Mouse (Mus musculus) intestine, embryonic 15.5 days (tissue): ENCODE results near the gene Rab11fip4. TPM values are rescaled to one million over a fixed set of nuclear protein-coding genes. Genes with fewer than 3 reads are reported as not detected.
A peak's percentile ranks its signal among the peaks of the same experiment; 100 is the strongest.

Experiments
- ATAC-seq: fragments of 200-750 bp; cut with Nextera tagmentation; 2 replicates; pipeline ENCODE4 v1.8.0; 2017; ENCODE audit warnings: moderate TSS enrichment, moderate library complexity
- H3K27ac ChIP-seq: fragments of 300-500 bp; sonication (generic); 2 replicates; pipeline ENCODE4 v1.5.1; 2015; ENCODE audit warnings: mild to moderate bottlenecking, inconsistent platforms
- H3K27me3 ChIP-seq: fragments of 300-500 bp; sonication (generic); replicated peaks from 2 replicates; pipeline ENCODE4 v1.6.1; 2015; ENCODE audit warnings: inconsistent platforms
- H3K36me3 ChIP-seq: fragments of 300-500 bp; sonication (generic); 2 replicates; pipeline ENCODE4 v1.6.1; 2015; ENCODE audit warnings: inconsistent platforms
- H3K4me1 ChIP-seq: fragments of 300-500 bp; sonication (generic); replicated peaks from 2 replicates; pipeline ENCODE4 v1.6.1; 2015; ENCODE audit warnings: inconsistent platforms
- H3K4me2 ChIP-seq: fragments of 300-500 bp; sonication (generic); replicated peaks from 2 replicates; pipeline ENCODE4 v1.6.1; 2015; ENCODE audit warnings: mild to moderate bottlenecking, inconsistent platforms
- H3K4me3 ChIP-seq: fragments of 300-500 bp; sonication (generic); replicated peaks from 2 replicates; pipeline ENCODE4 v1.5.1; 2015; ENCODE audit warnings: inconsistent platforms
- H3K9ac ChIP-seq: fragments of 300-500 bp; sonication (generic); 2 replicates; pipeline ENCODE4 v1.6.1; 2015; ENCODE audit warnings: inconsistent platforms
- H3K9me3 ChIP-seq: fragments of 300-500 bp; sonication (generic); 2 replicates; pipeline ENCODE4 v1.6.1; 2016; ENCODE audit warnings: inconsistent platforms
- WGBS: fragments of 180-500 bp; shearing (Covaris S2); methylation state at CpG from one replicate; pipeline ENCODE4 v1.1.7; 2015; 5-methylcytosine and 5-hydroxymethylcytosine counted together
- polyA plus RNA-seq: library from polyadenylated mRNA; unstranded; fragments of >200 nt; fragmentation: Nextera tagmentation; extraction: Ambion mirVana; gene quantifications from 2 replicates; pipeline ENCODE4 v1.2.1, GENCODE M21; 2015

Gene Rab11fip4
- polyA plus RNA-seq, result 1.7 and 1.8 TPM in 2 replicates

- no peak within 1 kb of the TSS for H3K27ac ChIP-seq
- H3K4me1 ChIP-seq, result peaks cover 7% of the 10 kb centered on the region
- peak within 1 kb of the TSS; percentile 54 for H3K4me3 ChIP-seq
- ATAC-seq, result peak; percentile 51
- no peaks in the 10 kb centered on the region for H3K9me3 ChIP-seq
- H3K4me2 ChIP-seq, result peak within 1 kb of the TSS; percentile 97
- no peaks in the 10 kb centered on the region for H3K36me3 ChIP-seq
- 2% methylated on average over 58 of the region's 98 CpGs for WGBS
- peak within 1 kb of the TSS; percentile 34 for H3K9ac ChIP-seq
- peaks cover 55% of the 10 kb centered on the region for H3K27me3 ChIP-seq
These were observed at the start of gene Rab11fip4 for GRCm38 (mm10) chr11:79590664-79591590. Rab11fip4 (plus strand) TSS chr11:79591212.

- Histone ChIP-seq H3K4me2 (no peak overlapping the region), H3K9ac (no peak overlapping the region), H3K4me3 (no peak overlapping the region), H3K27ac (no peak overlapping the region), H3K9me3 (no peaks in the 10 kb centered on the region), H3K4me1 (no peaks in the 10 kb centered on the region), H3K36me3 (peaks cover 15% of the 10 kb centered on the region), H3K27me3 (no peaks in the 10 kb centered on the region)
- ATAC-seq, result no peak
- 71% methylated on average over 1 of the region's 1 CpGs for WGBS
These were observed 38.4 kb upstream of the Rab11fip4 start for GRCm38 (mm10) chr11:79552622-79553021.

- Histone ChIP-seq H3K4me3 (no peak overlapping the region), H3K36me3 (peaks cover 15% of the 10 kb centered on the region; the same call in 1 of the 2 replicates), H3K9ac (no peak overlapping the region), H3K4me1 (no peaks in the 10 kb centered on the region), H3K4me2 (no peak overlapping the region), H3K9me3 (no peaks in the 10 kb centered on the region), H3K27ac (no peak overlapping the region), H3K27me3 (no peaks in the 10 kb centered on the region)
- WGBS, result 87% methylated on average over 4 of the region's 4 CpGs
- no peak for ATAC-seq
These were observed 30.5 kb upstream of the Rab11fip4 start for GRCm38 (mm10) chr11:79560536-79560935.

- no peak overlapping the region for H3K4me2 ChIP-seq
- H3K36me3 ChIP-seq, result peaks cover 16% of the 10 kb centered on the region; the same call in 1 of the 2 replicates
- no peak overlapping the region for H3K9ac ChIP-seq
- no peaks in the 10 kb centered on the region for H3K27me3 ChIP-seq
- no peaks in the 10 kb centered on the region for H3K4me1 ChIP-seq
- H3K9me3 ChIP-seq, result no peaks in the 10 kb centered on the region
- ATAC-seq, result no peak
- 90% methylated on average over 7 of the region's 7 CpGs for WGBS
- no peak overlapping the region for H3K27ac ChIP-seq
- H3K4me3 ChIP-seq, result no peak overlapping the region
These were observed 27.5 kb upstream of the Rab11fip4 start for GRCm38 (mm10) chr11:79563493-79563892.

GRCm38 (mm10) chr11:79566947-79567346, 24.1 kb upstream of the Rab11fip4 start:
- no peak overlapping the region for H3K4me3 ChIP-seq
- H3K4me2 ChIP-seq, result no peak overlapping the region
- H3K27me3 ChIP-seq, result no peaks in the 10 kb centered on the region
- no peak for ATAC-seq
- no peak overlapping the region for H3K27ac ChIP-seq
- WGBS, result 51% methylated on average over 1 of the region's 1 CpGs
- 0 out of 2 replicates have a peak, but pooled peaks cover 11% of the 10 kb centered on the region for H3K36me3 ChIP-seq
- no peaks in the 10 kb centered on the region for H3K9me3 ChIP-seq
- H3K4me1 ChIP-seq, result no peaks in the 10 kb centered on the region
- no peak overlapping the region for H3K9ac ChIP-seq

- no peaks in the 10 kb centered on the region for H3K4me1 ChIP-seq
- 0 out of 2 replicates have a peak, but pooled peaks cover 8% of the 10 kb centered on the region for H3K36me3 ChIP-seq
- 72% methylated on average over 11 of the region's 11 CpGs for WGBS
- H3K27ac ChIP-seq, result no peak overlapping the region
- no peak overlapping the region for H3K4me2 ChIP-seq
- no peak overlapping the region for H3K9ac ChIP-seq
- ATAC-seq, result no peak
- H3K27me3 ChIP-seq, result no peaks in the 10 kb centered on the region
- no peak overlapping the region for H3K4me3 ChIP-seq
- H3K9me3 ChIP-seq, result no peaks in the 10 kb centered on the region
These were observed 22.7 kb upstream of the Rab11fip4 start for GRCm38 (mm10) chr11:79568197-79568911.

GRCm38 (mm10) chr11:79570319-79570718, 20.7 kb upstream of the Rab11fip4 start:
- no peaks in the 10 kb centered on the region for H3K27me3 ChIP-seq
- no peak overlapping the region for H3K4me3 ChIP-seq
- H3K4me2 ChIP-seq, result no peak overlapping the region
- WGBS, result 94% methylated on average over 2 of the region's 2 CpGs
- ATAC-seq, result no peak
- 0 out of 2 replicates have a peak, but pooled peaks cover 8% of the 10 kb centered on the region for H3K36me3 ChIP-seq
- H3K9ac ChIP-seq, result no peak overlapping the region
- H3K9me3 ChIP-seq, result no peaks in the 10 kb centered on the region
- no peaks in the 10 kb centered on the region for H3K4me1 ChIP-seq
- no peak overlapping the region for H3K27ac ChIP-seq

GRCm38 (mm10) chr11:79573836-79574235, 17.2 kb upstream of the Rab11fip4 start:
- Histone ChIP-seq H3K9me3 (no peaks in the 10 kb centered on the region), H3K4me1 (no peaks in the 10 kb centered on the region), H3K9ac (no peak overlapping the region), H3K4me3 (no peak overlapping the region), H3K4me2 (no peak overlapping the region), H3K27ac (no peak overlapping the region), H3K36me3 (peaks cover 8% of the 10 kb centered on the region), H3K27me3 (no peaks in the 10 kb centered on the region)
- 89% methylated on average over 3 of the region's 3 CpGs for WGBS
- ATAC-seq, result no peak

- Histone ChIP-seq H3K4me2 (no peak overlapping the region), H3K27me3 (no peaks in the 10 kb centered on the region), H3K4me1 (no peaks in the 10 kb centered on the region), H3K9ac (no peak overlapping the region), H3K36me3 (peaks cover 4% of the 10 kb centered on the region), H3K4me3 (no peak overlapping the region), H3K9me3 (no peaks in the 10 kb centered on the region), H3K27ac (no peak overlapping the region)
- ATAC-seq, result no peak
- 89% methylated on average over 14 of the region's 14 CpGs for WGBS
These were observed 15.5 kb upstream of the Rab11fip4 start for GRCm38 (mm10) chr11:79575383-79576073.

GRCm38 (mm10) chr11:79577741-79578140, 13.3 kb upstream of the Rab11fip4 start:
- no peaks in the 10 kb centered on the region for H3K9me3 ChIP-seq
- no peak overlapping the region for H3K4me3 ChIP-seq
- H3K9ac ChIP-seq, result no peak overlapping the region
- H3K27me3 ChIP-seq, result no peaks in the 10 kb centered on the region
- WGBS, result 62% methylated on average over 5 of the region's 5 CpGs
- no peaks in the 10 kb centered on the region for H3K4me1 ChIP-seq
- H3K4me2 ChIP-seq, result no peak overlapping the region
- peak; percentile 55; the same call in 1 of the 2 replicates for ATAC-seq
- no peak overlapping the region for H3K27ac ChIP-seq
- peaks cover 4% of the 10 kb centered on the region for H3K36me3 ChIP-seq

- Histone ChIP-seq H3K4me1 (no peaks in the 10 kb centered on the region), H3K27me3 (no peaks in the 10 kb centered on the region), H3K27ac (no peak overlapping the region), H3K9me3 (no peaks in the 10 kb centered on the region), H3K9ac (no peak overlapping the region), H3K4me3 (no peak overlapping the region), H3K4me2 (no peak overlapping the region), H3K36me3 (peaks cover 4% of the 10 kb centered on the region)
- ATAC-seq, result no peak
- 55% methylated on average over 4 of the region's 4 CpGs for WGBS
These were observed 10.4 kb upstream of the Rab11fip4 start for GRCm38 (mm10) chr11:79580660-79581059.

GRCm38 (mm10) chr11:79581257-79581656, 9.8 kb upstream of the Rab11fip4 start:
- H3K4me3 ChIP-seq, result no peak overlapping the region
- no peak overlapping the region for H3K9ac ChIP-seq
- peaks cover 4% of the 10 kb centered on the region for H3K36me3 ChIP-seq
- H3K4me2 ChIP-seq, result no peak overlapping the region
- no peaks in the 10 kb centered on the region for H3K4me1 ChIP-seq
- no peaks in the 10 kb centered on the region for H3K9me3 ChIP-seq
- ATAC-seq, result no peak
- no peak overlapping the region for H3K27ac ChIP-seq
- WGBS, result 61% methylated on average over 6 of the region's 6 CpGs
- H3K27me3 ChIP-seq, result no peaks in the 10 kb centered on the region
